Mouse (Mus musculus) erythroblast, embryonic 14.5 days (primary cell): ENCODE data around the gene Kcnk12.

Source experiments
- GATA1 ChIP-seq: IDR thresholded peaks from 2 replicates; pipeline ENCODE4 v1.6.1; 2012; ENCODE audit warnings: low read length, inconsistent platforms, mixed read lengths
- TAL1 ChIP-seq: IDR thresholded peaks from 3 replicates; pipeline ENCODE4 v1.6.1; 2012; ENCODE audit warnings: low read length, inconsistent platforms, mixed read lengths

DNA sequence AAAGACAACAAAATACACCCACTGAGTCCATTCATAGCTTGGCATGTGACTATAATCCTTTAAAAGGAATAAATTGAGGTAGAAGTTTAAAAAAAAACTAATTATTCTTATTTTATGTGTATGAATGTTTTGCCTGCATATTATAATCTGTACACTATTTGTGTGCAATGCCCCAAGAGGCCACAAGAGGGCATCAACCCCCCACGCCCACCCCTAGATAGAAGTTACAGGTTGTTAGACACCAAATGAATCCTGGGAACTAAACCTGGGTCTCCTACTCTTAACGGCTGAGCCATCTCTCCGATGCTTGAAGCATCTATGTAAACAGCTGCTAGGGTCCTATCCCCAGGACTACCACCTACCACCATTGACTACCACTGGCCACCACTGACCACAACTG lies 24.6 kb downstream of the Kcnk12 start:
- TF ChIP-seq GATA1, result no peak
- no peak for TF ChIP-seq TAL1
